Mouse (Mus musculus): Measurements from ENCODE around the gene Rfng. TPM values are rescaled to one million over a fixed set of nuclear protein-coding genes. Genes with fewer than 3 reads are reported as not detected.
A peak's percentile ranks its signal among the peaks of the same experiment; 100 is the strongest.
"Not testable (repeated sequence)": the region's sequence is repeated elsewhere in the genome, so short reads cannot be mapped to it uniquely, and the experiment has no call there.

Gene Rfng
- total RNA-seq, 2 experiments from 2014 or later, result 15.9 to 20.6 TPM

DNA sequence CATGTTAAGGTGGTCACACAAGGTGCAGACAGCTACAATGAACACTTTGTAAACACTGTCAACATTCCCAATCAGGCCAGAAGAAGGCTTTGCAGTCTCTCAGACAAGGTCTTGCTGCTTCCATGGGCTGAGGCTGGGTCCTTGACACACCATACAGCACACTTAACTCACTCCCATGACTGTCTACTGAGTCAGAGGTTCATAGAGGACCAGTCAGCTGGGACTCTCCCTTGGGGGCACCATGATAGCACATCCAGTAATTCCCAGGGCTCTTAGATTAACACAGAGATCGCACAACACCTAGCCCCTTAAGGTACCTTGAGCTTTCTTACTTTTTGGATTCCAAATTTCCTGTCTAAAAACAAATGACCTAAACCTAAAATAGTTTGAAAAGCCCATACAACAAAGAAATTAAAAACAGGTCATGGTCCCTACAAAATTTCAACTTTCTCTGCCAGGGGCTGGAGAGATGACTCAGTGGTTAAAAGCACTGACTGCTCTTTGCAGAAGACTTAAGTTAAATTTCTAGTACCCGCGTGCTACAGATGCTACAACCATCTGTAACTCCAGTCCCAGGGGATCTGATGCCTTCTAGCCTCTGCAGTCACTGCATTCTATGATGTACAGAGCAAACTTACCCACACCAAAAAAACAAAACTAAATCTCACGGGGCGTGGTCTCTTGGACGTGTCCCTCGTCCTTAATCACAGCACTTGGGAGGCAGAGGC is 10.4 kb downstream of the Rfng start:
- peak; percentile 12 for DNase-seq

DNA sequence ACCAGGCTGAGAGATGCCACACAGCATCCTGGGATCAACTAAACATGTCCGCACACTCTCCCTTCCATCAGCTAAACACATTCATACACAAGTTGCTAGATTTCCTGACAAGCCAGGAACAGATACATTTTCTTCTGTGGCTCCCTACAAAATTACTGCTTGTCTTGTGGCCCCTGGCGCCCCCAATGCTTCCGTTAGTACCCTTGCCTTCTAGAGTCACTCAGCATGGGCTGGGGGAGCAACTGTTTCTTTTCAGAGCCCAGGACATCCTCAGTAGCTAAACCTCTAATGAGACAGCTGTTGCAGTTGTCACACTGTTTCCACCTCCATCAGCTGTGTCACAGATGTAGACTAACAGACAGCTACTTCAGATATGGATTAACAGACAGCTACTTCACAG is 11.3 kb downstream of the Rfng start:
- DNase-seq, result no peak

DNA sequence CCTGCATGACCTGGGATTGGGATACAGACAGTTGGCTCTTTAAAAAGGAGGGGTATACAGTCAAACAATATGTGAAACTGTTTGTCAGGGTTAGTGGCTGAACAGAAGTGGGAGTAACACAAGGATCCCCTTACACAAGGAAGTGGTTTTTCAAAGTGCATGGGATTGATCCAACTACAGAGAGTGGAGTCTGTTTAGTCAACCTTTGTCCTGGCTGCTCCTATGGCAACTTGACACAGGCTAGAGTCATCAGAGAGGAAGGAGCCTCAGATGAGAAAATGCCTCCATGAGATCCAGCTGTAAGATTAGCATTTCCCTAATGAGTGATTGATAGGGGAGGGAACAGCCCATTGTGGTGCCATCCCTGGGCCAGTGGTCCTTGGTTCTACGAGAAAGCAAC is 15.8 kb downstream of the Rfng start:
- no peak for DNase-seq

DNA sequence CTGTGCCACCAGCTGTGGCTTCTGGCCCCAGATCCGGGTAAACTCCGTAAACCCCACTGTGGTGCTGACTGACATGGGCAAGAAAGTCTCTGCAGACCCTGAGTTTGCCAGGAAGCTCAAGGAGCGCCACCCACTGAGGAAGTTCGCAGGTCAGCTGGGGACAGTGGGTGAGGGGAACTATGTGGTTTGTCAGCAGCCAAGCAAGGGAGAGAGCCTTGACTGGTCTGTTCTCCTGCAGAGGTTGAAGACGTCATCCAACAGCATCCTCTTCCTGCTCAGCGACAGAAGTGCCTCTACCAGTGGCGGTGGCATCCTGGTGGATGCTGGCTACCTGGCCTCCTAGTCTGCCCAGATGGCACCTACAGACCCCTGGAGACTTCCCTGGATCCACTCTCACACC is 17.0 kb downstream of the Rfng start:
- not testable (repeated sequence) for DNase-seq

DNA sequence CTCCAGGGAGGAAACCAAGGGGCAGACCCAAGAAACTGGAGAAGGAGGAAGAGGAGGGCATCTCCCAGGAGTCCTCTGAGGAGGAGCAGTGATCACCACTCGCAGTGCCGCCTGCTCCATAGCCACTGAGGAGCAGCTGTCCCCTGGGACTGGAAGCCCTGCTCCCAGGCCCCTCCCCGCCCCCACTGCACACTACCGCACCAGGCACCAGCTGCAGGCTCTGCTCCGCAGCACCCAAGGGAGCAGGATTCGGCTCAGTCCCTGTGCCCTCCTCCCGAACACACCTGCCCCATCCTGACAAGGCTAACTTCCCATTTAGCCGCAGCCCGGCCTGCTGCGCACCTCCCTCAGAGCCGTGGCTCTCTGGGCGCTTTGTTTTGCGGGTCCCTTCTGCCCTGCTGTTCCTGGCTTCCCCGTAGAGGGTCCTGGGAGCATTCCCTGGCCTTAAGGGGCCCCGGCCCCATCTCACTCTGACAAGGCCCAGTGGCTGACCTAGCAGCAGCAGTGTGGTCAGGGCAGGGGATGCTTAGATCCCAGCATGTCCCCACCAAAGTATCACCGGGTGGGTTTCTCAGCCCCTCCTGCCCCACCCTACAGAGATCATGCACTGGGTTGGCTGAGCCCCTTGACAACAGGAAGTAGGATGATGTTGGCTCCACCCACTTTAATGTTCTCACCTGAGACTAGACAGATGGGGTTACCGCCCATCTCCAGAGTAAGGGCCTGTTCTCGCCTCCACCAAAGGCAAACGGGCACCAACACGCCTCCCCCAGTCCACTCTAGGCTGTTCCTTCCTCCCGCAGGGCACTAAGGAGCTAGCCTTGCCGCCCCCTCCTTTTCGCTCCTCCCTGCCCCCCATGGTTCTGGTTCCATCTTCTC is 20.6 kb downstream of the Rfng start:
- DNase-seq, result not testable (repeated sequence)

DNA sequence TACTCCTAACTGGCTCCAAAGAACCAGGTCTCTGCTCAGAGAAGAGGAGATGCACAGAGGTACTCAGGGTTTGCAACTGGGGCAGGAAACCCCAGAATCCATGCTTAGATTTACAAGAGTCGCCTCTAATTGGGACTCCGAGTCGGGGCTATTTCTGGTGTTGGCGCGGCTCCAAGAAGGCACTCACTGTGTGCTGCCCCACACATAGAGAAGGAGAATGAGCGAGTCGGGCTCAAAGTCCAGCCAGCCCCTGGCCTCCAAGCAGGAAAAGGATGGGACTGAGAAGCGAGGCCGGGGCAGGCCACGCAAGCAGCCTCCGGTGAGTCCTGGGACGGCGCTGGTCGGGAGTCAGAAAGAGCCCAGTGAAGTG is 21.4 kb downstream of the Rfng start, which contains the start of gene Hmga1b:
Gene Hmga1b (plus strand): TSS at position 123 of the 370 bp plus-strand sequence.
- DNase-seq, result not testable (repeated sequence)

DNA sequence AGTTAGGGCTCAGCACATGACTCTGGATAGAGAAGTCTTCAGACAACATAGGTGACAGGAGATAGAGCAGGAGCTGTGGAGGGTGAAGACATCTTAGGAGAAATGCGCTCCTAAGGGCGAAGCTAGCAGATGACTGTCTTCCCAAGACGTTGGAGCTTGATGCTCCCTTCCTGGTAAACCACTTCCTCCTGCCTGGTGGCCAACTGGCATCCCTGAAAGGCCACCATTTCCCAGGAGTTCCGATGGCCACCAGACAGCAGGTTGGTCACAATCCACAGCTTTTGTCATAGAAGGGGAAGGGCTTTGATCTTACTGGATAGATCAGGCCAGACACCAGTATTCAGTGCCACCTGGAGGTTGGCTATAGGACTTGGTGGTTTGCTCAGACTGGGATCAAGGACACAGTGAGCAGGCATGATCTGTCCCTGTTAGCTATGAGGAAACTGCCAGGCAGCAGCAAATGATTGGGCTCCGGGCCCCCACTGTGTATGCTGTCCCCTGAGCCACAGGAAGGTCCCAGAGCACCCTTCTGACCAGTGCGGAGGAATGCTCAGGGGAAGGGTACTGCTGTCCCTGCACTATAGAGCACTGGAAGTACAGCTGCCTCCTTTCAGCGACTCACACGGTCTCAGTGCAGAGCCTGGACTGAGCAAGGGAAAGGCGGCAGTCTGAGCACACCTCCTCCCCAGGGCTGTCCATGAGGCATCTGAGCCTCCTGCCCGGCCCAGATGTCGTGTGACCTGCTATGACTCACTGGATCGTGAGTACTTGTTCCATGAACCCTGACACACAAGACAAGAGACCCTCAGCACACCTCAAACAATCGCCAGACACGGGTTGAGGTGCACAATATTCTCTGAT is 22.0 kb downstream of the Rfng start:
- no peak for DNase-seq

DNA sequence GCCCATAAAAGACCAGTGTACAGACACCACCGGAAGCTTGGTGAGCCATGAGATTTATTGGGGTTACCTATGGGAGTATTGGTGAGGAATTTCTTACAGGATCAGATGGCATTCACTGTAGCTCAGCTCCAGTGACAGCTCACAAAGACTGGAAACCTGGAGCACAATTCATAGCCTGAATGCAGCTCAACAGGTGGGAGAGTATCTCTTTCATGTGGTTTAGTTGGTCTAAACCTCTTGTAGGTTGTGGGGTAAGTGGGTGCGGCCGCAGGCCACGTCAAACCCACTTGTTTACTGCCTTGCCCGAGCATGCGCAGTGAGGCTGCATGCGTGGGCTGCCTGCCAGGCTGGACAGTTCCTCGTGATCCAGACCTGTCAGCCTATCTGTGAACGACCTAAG is 23.8 kb downstream of the Rfng start:
- DNase-seq, result no peak

DNA sequence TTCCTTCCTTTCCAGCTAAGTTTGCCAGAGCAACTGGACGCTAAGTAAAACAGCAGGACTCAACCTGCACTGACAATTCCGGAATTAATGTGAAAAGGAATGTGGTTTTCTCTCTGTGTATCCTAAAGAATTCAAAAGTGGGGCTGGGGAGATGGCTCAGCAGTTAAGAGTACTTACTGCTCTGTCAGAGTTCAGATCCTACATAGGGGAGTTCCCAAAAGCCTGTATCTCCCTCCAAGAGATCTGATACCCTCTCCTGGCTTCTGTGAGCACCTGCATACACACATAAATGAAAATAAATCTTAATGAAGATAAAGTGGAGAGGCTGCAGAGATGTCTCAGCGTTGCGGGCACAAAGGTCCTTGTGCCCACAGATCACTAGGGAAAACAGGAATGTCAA is 32.4 kb downstream of the Rfng start:
- DNase-seq, result no peak

DNA sequence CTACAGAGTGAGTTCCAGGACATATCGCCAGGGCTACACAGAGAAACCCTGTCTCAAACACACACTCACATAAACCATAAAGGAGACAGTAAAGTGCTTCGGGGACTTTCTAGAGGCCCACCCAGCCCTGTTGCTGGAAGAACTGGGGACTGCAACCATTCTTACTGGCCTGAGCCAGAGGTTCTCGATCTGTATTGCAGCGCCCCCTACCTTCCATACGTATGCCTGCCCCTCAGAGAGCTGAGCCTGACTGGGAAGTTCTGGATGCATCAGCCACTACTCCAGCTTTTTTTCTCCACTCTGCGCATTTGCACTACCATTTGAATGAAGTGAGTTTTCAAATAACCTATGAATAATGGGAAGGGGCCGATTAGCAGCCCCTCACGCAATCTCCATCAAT is 34.6 kb downstream of the Rfng start:
- DNase-seq, result peak; percentile 45

DNA sequence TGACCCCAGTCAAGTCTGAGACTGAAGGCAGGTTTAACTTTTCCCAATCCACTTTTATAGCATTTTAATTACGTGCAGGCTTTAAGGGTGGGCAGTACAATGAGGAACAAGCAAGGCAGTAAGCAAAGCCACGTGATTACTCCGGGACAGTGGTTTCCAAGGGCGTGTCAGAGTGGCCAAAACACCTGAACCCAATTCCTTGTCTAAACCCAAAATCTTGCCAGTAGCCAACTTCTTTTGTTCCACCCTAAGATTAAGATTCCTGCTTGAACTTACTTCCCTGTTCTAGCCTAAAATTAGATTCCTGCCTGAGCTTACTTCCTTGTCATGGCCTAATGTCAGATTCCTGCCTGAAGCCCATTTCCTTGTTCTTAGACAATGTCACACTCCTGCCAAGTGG is 36.0 kb downstream of the Rfng start:
- no peak for DNase-seq

DNA sequence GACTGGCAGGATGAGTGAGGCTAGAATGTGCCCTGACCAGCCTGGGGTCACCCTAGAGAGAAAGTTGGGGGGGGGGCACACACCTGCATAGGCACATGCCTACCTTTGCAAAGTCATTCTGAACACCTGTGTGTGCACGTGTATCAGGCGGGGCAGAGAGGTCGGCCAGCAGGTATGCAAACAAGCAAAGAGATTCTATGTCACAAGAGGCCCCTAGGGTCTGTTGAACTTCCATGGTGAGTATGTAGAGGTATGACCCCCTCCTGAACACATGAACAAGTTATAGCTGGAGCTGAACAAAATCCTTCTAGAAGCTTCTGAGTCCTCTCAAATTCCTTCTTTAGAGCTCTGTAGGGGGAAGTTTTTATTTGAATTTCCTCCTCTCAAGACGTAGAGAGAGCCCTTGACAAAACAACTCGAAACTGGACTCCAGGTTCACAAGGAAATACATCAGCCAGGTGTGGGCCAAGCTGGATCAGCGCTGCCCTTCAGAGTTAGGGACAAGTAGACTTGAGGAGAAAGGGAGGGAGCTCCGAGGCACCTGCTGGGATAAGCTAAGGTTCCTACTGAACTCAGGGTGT is 39.8 kb downstream of the Rfng start:
- no peak for DNase-seq

DNA sequence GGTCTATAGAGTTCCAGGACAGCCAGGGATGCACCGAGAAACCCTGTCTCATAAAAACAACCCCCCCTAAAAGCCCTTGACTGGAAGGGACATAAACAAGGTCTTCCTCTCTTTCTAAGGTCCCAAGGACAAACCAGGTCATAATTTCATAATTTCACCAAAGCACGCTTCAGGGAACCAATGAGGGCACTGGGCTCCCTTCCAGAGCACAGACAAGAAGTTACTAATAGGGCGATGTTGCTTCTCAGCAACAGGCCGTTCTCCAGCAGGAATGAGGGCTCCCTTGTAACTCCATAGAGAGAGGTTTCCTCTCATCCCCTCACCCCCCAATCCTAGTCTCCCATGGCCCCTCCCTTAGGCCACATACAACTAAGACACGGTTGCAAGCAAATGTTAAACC is 43.0 kb downstream of the Rfng start:
- no peak for DNase-seq

DNA sequence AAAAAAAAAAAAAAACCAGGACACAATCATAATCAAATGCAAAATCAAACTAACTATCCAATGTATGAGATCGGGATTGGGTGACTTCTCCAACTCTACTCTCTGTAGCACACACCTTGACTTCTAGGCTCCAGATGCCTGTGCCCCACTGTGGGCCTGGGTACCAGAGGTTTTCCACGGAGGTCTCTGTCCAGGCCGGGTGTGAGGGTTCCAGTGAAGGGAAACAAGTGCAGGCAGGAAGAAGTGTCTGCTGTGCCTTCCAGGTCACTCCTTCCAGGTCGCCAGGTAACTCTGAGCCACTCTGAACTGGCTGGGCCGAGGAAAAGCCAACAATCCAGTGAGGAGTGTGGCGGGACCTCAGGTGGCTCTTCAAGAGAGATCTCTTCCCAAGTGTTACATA is 47.6 kb downstream of the Rfng start:
- no peak for DNase-seq

DNA sequence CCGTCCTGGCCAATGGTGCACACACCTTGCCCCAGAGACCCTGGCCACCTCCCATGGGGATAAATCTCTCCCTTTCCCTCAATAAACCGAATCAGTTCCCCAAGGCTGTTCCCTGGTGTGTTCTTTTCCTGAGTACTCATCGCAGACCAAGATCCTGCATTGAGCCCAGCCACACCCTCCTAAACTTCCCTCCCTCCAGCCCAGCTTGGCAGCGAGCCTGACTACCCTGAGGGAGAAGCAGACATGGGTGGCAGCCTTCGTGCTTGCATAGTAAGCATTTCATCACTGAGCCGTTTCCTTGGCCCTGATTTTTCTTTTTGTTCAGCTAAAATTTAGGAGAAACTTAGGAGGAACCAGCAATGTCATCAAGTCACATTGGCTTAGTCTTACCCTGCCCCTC is 50.5 kb downstream of the Rfng start:
- DNase-seq, result peak; percentile 84

DNA sequence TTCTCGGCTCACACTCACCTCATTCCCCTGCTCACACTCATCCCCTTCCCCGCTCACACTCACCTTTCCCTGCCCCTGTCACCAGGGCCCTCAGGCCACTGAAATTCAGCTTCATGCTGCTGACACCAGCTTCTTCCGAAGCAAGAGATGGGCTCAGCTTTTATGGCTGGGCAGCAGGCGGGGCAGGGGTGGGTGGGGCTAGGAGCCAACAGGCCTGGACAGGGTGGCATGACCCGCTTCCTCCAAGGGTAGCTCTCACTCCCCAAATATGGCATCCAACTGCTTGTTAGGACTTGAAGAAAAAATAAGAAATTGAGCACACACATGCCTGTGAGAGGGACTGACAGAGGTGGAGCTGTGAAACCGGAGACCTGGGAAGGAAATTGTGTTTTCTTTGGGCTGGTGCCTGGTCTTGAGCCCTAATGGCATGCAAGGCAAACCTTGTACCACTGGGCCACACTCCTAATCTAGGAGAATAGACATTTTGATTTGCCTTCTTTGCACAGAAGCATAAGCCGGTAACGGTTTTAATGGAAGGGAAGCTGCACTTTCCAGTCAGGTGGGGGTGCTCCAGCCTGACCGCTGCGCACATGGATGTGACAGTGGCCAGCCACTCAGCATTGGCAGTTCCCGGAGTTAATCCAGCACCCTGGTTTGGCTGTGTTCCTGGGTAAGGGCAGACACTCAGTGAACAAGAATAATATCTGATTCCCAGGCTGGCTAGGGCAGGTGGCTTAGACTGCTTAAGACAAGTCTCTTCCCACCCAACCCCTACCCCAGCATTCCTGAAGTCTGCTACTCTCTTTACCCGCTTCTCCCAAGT is 51.9 kb downstream of the Rfng start, which contains the start of gene Cbr2:
Gene Cbr2 (minus strand): TSS at position 257 of the 823 bp plus-strand sequence.
- DNase-seq, result no peak

DNA sequence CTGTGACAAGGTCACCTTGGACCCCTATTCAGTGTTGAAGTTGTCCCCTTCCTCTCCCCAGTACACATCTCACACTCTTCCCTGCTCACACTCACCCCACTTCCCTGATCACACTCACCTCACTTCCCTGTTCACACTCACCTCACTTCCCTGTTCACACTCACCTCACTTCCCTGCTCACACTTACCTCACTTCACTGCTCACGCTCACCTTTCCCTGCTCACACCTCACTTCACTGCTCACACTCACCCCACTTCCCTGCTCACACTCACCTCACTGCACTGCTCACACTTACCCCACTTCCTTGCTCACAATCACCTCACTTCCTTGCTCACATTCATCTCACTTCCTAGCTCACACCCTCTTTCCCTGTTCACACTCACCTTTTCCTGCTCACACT is 52.6 kb downstream of the Rfng start:
- no peak for DNase-seq

All from adrenal gland, postnatal 10 days (tissue).